Mouse (Mus musculus) liver, embryonic 14.5 days (tissue): ENCODE measurements at regions not wholly inside any gene's neighbourhood (a gene's known extent, or its start where the extent isn't known, plus 50 kb on each side); places are given as distances from the start of the nearest gene placed in this dataset.
A peak's percentile ranks its signal among the peaks of the same experiment; 100 is the strongest.

Source experiments
- ATAC-seq: fragments of 200-750 bp; cut with Nextera tagmentation; 2 replicates; pipeline ENCODE4 v1.8.0; 2017; ENCODE audit warnings: moderate number of reproducible peaks, mild to moderate bottlenecking, moderate library complexity; ENCODE audit not compliant: insufficient read depth
- DNase-seq, 3 experiments: peaks; one replicate each; pipeline ENCODE4 v3.0.0-alpha.2; 2012 to 2013; ENCODE audit warnings: low read depth in 3 of 3, low spot score in 3 of 3
- H3K27ac ChIP-seq: fragments of 300-500 bp; sonication (generic); 2 replicates; pipeline ENCODE4 v1.5.1; 2014; ENCODE audit warnings: moderate library complexity, mild to moderate bottlenecking, control low read depth, inconsistent platforms
- H3K27me3 ChIP-seq: fragments of 300-500 bp; sonication (generic); 2 replicates; pipeline ENCODE4 v1.6.1; 2014; ENCODE audit warnings: mild to moderate bottlenecking, low read length, moderate library complexity; ENCODE audit not compliant: control insufficient read depth, insufficient read depth
- H3K36me3 ChIP-seq: fragments of 300-500 bp; sonication (generic); replicated peaks from 2 replicates; pipeline ENCODE4 v1.6.1; 2014; ENCODE audit warnings: low read depth; ENCODE audit not compliant: control insufficient read depth, insufficient read depth
- H3K4me1 ChIP-seq, 2 experiments: fragments of 200-500 bp in 1 of 2; fragments of 300-500 bp in 1 of 2; sonication (generic) in 1 of 2; replicated peaks; 2 replicates each; pipeline ENCODE4 v1.6.1; 2012 to 2014; ENCODE audit warnings: antibody characterized with exemption in 1 of 2, inconsistent platforms in 1 of 2, low read length in 1 of 2; ENCODE audit not compliant: control insufficient read depth in 2 of 2, insufficient read depth in 2 of 2
- H3K4me2 ChIP-seq: fragments of 300-500 bp; sonication (generic); 2 replicates; pipeline ENCODE4 v1.6.1; 2014; ENCODE audit warnings: low read depth, mild to moderate bottlenecking, control low read depth, moderate library complexity
- H3K4me3 ChIP-seq, 2 experiments: fragments of 200-500 bp in 1 of 2; fragments of 300-500 bp in 1 of 2; sonication (generic) in 1 of 2; 2 replicates each; pipeline ENCODE4 v1.5.1; 2012 to 2014; ENCODE audit warnings: low read depth in 2 of 2, low read length in 2 of 2, mild to moderate bottlenecking in 2 of 2, control low read depth in 1 of 2, inconsistent platforms in 1 of 2, moderate library complexity in 1 of 2; ENCODE audit not compliant: insufficient read depth in 1 of 2
- H3K9ac ChIP-seq: fragments of 300-500 bp; sonication (generic); replicated peaks from 2 replicates; pipeline ENCODE4 v1.6.1; 2014; ENCODE audit warnings: mild to moderate bottlenecking, control low read depth, moderate library complexity
- H3K9me3 ChIP-seq: fragments of 300-500 bp; sonication (generic); 2 replicates; pipeline ENCODE4 v1.6.1; 2016; ENCODE audit warnings: low read length, mixed read lengths; ENCODE audit not compliant: control insufficient read depth
- CTCF ChIP-seq: IDR thresholded peaks from 2 replicates; pipeline ENCODE4 v1.5.1; 2016; ENCODE audit warnings: antibody characterized with exemption, low read depth, control low read depth
- EP300 ChIP-seq: IDR thresholded peaks from 2 replicates; pipeline ENCODE4 v1.6.1; 2016; ENCODE audit warnings: antibody characterized with exemption, low read depth
- WGBS: fragments of 180-500 bp; shearing (Covaris S2); extraction: QIAGEN DNeasy Blood & Tissue Kit; methylation state at CpG from one replicate; pipeline ENCODE4 v1.1.7; 2014; ENCODE audit not compliant: insufficient replicate concordance; 5-methylcytosine and 5-hydroxymethylcytosine counted together

DNA sequence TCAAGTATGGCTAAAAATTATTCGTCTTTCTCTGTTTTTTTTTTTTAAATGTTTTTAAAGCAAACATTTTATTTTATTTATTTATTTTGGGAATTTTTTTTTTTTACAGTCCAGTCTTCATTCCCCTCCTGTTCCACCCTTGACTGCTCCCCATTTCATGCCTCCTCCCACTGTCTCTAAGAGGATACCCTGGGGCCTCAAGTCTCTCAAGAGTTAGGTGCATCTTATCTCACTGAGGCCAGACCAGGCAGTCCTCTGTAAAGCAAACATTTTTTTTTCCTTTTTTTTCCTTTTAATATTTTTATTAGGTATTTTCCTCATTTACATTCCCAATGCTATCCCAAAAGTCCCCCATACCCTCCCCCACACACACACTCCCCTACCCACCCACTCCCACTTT is 290.1 kb upstream of the Atp2b1 start:
- Histone ChIP-seq H3K4me1 (peaks cover 20 to 28% of the 10 kb centered on the region in 2 experiments), H3K4me3 (peak overlapping the region in 1 of 2 experiments; percentile 50; a peak in 2 of 4 replicates), H3K4me2 (peak overlapping the region; percentile 90), H3K9ac (peak overlapping the region; percentile 69), H3K27ac (peak overlapping the region; percentile 97), H3K36me3 (no peaks in the 10 kb centered on the region), H3K9me3 (no peaks in the 10 kb centered on the region), H3K27me3 (no peaks in the 10 kb centered on the region)
- TF ChIP-seq CTCF (no peak), EP300 (peak; percentile 60; the same call in 1 of the 2 replicates)
- 48% methylated on average over 1 of the region's 1 CpGs for WGBS
- DNase-seq, result peak; percentile 52 to 67 (median 65)
- peak; percentile 95 for ATAC-seq

DNA sequence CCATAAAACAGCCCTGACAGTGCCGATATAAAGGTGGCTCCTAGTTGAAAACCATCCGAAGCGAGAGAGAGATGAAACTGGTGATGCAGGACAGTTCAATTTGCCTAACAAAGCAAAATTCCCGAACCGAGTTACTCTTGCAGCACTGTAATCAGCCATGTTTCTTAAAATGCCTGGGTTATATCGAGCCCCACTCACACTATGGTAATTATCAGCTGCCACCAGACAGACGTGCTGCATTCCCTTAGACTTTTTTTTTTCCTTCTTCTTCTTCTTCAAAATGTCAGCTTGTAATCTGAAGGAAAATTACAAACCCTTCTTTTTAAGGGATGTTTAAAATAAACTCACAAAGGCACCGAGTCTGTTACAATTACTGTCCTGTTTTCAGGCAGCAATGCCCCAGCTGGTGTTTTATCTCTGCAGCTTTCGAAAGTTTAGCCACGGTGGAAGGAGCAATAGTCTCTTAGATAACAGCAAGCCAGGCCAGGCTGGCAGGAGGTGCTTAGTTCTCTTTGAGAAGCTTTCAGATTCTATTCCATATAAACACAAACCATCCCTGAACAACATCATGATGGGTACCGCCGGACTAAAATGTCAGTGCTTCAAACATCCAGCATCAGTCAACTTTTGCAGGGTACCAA is 289.4 kb upstream of the Atp2b1 start:
- Histone ChIP-seq H3K4me2 (peak overlapping the region; percentile 90), H3K4me1 (peaks cover 20 to 28% of the 10 kb centered on the region in 2 experiments), H3K27ac (peak overlapping the region; percentile 97), H3K27me3 (no peaks in the 10 kb centered on the region), H3K4me3 (peak overlapping the region; percentile 50 to 56), H3K9me3 (no peaks in the 10 kb centered on the region), H3K9ac (peak overlapping the region; percentile 69), H3K36me3 (no peaks in the 10 kb centered on the region)
- 23% methylated on average over 12 of the region's 12 CpGs for WGBS
- ATAC-seq (peak; percentile 92), DNase-seq (peak; percentile 64 to 70 (median 70))
- TF ChIP-seq CTCF (no peak), EP300 (peak; percentile 90)

- 82% methylated on average over 1 of the region's 1 CpGs for WGBS
- DNase-seq (no peak), ATAC-seq (no peak)
- H3K27me3 ChIP-seq, result no peaks in the 10 kb centered on the region
- H3K27ac ChIP-seq, result no peak overlapping the region
- H3K9ac ChIP-seq, result no peak overlapping the region
- TF ChIP-seq CTCF (no peak), EP300 (no peak)
- H3K4me1 ChIP-seq, result peaks cover 17 to 25% of the 10 kb centered on the region in 2 experiments
- H3K4me2 ChIP-seq, result no peak overlapping the region
- H3K9me3 ChIP-seq, result no peaks in the 10 kb centered on the region
- no peaks in the 10 kb centered on the region for H3K36me3 ChIP-seq
- H3K4me3 ChIP-seq, result no peak overlapping the region
Measured at GRCm38 (mm10) chr10:98628191-98628590, 286.0 kb upstream of the Atp2b1 start.

GRCm38 (mm10) chr10:98629248-98629647 is 285.0 kb upstream of the Atp2b1 start:
- Histone ChIP-seq H3K9ac (no peak overlapping the region), H3K27me3 (no peaks in the 10 kb centered on the region), H3K4me3 (no peak overlapping the region), H3K27ac (no peak overlapping the region), H3K4me2 (no peak overlapping the region), H3K4me1 (peaks cover 9 to 18% of the 10 kb centered on the region in 2 experiments), H3K9me3 (no peaks in the 10 kb centered on the region), H3K36me3 (no peaks in the 10 kb centered on the region)
- TF ChIP-seq CTCF (no peak), EP300 (no peak)
- no peak for DNase-seq
- ATAC-seq, result no peak
- WGBS, result 4% methylated on average over 3 of the region's 3 CpGs

DNA sequence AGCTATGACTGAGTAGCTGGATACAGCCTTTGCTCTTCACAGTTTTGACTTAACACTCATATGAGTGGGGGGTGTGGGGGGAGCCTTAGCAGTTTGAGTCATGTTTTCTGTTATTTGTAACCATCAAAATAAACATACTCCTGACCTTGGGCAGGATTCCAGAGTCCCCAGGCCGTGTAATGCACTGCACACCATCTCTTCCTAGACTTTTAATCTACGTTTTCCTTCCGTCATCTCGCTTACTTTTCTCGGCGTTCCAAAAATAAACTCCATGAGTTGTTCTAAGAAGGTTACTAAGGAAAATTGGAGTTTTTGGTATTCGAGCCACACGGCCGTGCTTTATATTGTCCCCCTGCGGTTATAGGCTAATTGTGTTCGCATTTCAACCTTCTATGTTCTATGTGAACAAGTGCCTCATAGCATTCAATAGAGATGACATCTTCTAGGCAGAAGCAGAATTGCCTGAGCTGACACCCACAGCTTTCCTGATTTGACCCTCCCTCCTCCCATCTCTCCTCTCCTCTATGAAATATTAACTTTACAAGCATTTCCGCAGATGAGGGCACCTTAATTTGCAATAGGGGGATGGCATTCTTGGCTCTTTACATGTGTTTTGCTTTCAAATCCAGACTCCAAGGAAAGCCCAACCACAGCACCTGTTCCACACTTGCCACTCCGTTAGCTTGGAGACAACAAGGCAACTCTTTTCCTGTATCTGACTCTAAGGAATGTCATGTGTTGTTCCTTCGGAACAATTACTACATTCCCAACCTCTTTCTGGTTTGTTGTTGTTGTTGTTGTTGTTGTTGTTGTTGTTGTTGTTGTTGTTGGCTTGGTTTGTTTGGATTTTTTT is 276.2 kb upstream of the Atp2b1 start:
- no peaks in the 10 kb centered on the region for H3K9me3 ChIP-seq
- DNase-seq (no peak), ATAC-seq (no peak)
- H3K9ac ChIP-seq, result no peak overlapping the region
- H3K27ac ChIP-seq, result no peak overlapping the region
- H3K4me1 ChIP-seq, result no peaks in the 10 kb centered on the region
- no peak overlapping the region for H3K4me2 ChIP-seq
- no peaks in the 10 kb centered on the region; the same call in 1 of the 2 replicates for H3K27me3 ChIP-seq
- WGBS, result 80% methylated on average over 14 of the region's 14 CpGs
- no peak overlapping the region for H3K4me3 ChIP-seq
- TF ChIP-seq CTCF (no peak), EP300 (no peak)
- no peaks in the 10 kb centered on the region for H3K36me3 ChIP-seq
